Mouse (Mus musculus) brain, adult 2 months (tissue): ENCODE measurements around the gene Pop4.

Experiments
- DNase-seq: peaks from one replicate; pipeline ENCODE4 v3.0.0; 2011; ENCODE audit warnings: low read depth, low spot score

The Pop4 gene

DNA sequence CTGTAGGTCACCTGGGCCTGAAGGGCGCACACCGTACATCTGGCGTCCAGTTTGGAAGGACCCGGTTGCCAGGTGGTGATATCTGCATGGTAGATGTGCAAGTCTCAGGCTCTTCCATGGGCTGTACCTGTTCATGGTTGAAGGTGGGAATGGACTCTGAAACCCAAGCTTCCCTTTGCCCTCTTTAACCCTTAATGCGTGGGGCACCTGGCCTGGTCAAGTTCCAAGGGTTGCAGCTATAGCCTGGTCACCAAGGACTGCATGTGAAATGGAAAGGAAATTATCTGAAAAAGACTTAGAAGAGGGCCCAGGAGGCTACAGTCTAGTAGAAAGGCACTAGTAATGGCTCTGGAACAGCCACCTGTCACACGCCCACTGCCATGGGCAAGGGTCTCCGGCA lies 50.4 kb downstream of the Pop4 start:
- DNase-seq = no peak

- DNase-seq = no peak
Observed at GRCm38 (mm10) chr7:38219526-38219925, 51.7 kb downstream of the Pop4 start.

- peak; percentile 15 for DNase-seq
Observed at GRCm38 (mm10) chr7:38218631-38219367, 52.4 kb downstream of the Pop4 start.

DNA sequence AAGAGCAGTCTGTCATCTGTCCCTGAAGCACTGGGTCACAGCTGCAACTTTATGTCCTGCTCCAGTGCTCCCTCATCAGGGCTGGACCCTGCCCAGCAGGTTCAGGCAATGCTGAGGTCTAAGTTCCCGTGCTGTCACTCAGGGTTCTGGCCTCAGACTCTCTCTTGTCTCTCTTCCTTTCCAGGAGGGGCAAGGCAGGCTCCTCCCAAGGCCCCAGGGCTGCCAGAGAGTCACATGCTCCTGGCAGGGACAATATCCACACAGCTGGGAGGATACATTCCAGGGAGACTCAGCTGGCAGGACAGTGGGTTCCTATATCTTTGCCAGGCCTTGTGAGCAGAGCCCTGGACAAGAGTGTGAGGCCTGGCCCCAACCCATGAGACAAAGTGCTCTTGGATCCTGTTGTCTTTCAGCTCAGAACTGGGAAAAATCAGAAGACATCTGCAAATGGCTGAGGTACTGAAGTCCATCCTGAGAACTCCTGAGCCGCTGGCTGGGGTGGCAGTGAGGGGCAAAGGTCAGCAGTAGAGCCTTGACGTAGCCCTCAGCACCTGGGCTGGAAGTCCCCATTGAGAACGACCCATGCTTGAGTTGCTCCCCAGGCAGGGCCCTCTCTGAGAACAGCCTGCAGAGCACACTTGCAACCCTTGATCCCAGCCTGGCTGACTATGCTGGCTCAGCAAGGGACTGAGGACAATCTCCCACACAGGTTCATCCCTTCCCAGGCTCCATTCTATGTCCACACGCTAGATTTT lies 53.6 kb downstream of the Pop4 start:
- DNase-seq = peak; percentile 93

DNA sequence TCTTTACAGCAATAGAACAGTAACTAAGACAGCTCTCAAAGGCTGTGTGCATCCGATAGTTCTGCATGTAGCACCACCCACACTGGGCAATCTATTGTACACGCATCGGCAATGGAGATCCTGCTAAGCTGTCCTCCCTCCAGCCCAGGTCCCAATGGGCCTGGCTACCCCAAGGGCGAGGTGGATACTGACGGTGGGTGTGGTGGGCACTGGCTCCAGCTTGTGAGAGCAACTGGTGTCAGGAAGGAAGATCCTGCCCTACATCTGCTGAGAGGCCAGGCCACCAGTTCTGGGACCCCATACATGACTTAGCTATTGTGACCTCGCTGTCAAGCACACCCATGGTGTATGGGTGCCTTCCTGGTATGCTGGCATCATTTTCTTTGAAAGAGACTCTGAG lies 55.5 kb downstream of the Pop4 start:
- no peak for DNase-seq

DNA sequence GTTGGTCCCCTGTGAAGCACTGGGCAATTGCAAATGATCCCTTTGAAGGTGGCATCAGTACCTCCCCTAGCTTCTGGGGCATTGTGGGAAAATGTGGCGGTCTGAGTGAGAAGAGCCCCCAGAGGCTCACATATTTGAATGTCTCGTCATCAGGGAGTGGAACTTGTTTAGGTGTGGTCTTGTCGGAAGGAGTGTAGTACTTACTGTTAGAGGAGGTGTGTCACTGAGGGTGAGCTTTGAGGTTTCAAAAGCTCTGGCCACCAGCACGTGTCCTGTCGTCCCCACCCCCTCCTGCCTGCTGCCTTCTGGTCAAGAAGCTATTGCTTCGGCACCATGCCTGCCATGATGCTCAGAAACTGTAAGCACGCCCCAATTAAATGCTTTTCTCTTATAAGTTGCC lies 55.9 kb downstream of the Pop4 start:
- no peak for DNase-seq

DNA sequence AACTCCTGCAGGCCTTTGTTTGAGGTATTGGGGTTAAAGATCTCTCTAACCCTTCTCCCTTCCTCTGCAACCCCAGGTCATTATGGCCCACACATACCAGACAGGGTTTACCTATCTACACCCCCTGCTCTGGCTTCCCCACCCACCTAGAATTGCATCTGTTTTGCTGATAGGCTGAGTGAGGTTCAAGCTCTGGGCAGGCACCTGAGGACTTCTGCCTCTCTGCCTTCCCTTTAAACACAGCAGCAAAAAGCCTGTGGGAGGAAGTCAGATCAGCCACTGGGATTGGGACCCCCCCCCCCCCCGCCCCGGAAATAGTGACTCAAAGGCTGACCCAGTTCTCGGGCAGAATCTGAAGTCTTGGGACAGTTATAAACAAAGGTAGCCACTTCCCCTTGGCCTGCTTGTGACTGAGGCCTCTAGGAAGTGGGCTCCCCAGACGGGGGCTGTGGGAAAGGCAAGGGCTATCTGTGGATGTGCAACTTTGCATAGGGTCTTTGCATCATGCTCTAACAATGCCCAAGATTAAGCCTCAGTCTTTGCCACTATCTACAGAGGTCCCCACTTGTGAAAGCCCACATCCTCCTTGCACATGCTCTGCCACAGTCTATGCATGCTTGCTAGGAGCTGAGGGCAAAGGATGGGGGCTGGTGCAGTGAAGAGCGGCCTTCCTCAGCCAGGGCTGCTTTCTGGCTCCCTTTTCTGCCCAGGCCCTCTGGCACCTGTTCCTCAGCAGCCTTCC lies 56.6 kb downstream of the Pop4 start:
- no peak for DNase-seq

- DNase-seq = peak; percentile 82
Observed at GRCm38 (mm10) chr7:38212651-38213062, 58.6 kb downstream of the Pop4 start.
